Mouse (Mus musculus) small intestine, adult 2 months (tissue): ENCODE measurements around the gene Elovl7.

Experiments used
- CTCF ChIP-seq: fragments of 200-500 bp; IDR thresholded peaks from 2 replicates; pipeline ENCODE4 v1.5.1; 2012; ENCODE audit warnings: low read depth, mild to moderate bottlenecking, control low read depth, inconsistent platforms, low read length, moderate library complexity, mixed read lengths; ENCODE audit not compliant: insufficient replicate concordance, insufficient read length; ENCODE audit errors: extremely low read depth
- POLR2A ChIP-seq: fragments of 200-500 bp; IDR thresholded peaks from 2 replicates; pipeline ENCODE4 v1.6.1; 2012; ENCODE audit warnings: low read depth, mild to moderate bottlenecking, control low read depth, inconsistent platforms, low read length, moderate library complexity

DNA sequence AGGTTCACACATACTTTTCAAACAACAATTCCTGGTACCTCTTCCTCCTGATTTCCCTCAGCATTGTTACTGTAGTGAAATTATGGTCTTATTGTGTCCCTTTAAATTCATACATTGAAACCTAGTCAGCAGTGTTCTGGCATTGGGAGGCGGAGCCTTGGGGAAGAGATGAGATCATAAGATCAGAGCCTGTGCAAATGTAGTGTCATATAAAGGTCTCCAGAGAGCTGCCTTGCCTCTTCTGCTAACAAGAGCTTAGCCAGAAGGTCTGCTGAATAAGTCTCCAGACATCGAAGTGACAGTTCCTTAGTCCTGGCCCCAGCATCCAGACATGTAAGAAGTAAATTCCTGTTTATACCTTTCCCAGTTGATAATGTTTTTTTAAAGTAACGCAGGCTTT lies 9.3 kb upstream of the Elovl7 start:
- TF ChIP-seq CTCF (no peak), POLR2A (no peak)
